Mouse (Mus musculus) macrophage (primary cell): ENCODE results near the gene Eif2s3x. TPM values are rescaled to one million over a fixed set of nuclear protein-coding genes. Genes with fewer than 3 reads are reported as not detected.

Experiments used
- H3K27ac ChIP-seq: fragments of 350-480 bp; formaldehyde crosslinking; 2 replicates; pipeline ENCODE4 v1.9.0; 2021
- H3K36me3 ChIP-seq: fragments of 350-480 bp; formaldehyde crosslinking; 2 replicates; pipeline ENCODE4 v1.9.0; 2021; ENCODE audit errors: inconsistent target
- H3K4me3 ChIP-seq: fragments of 350-480 bp; formaldehyde crosslinking; 2 replicates; pipeline ENCODE4 v1.9.0; 2021; ENCODE audit errors: inconsistent target
- H3K79me2 ChIP-seq: fragments of 350-480 bp; formaldehyde crosslinking; 2 replicates; pipeline ENCODE4 v1.9.0; 2021; ENCODE audit errors: inconsistent target
- WGBS: methylation state at CpG from one replicate; pipeline ENCODE4 v1.1.7; 2026; ENCODE audit warnings: inconsistent platforms; ENCODE audit not compliant: missing documents; 5-methylcytosine and 5-hydroxymethylcytosine counted together
- polyA plus RNA-seq: library from polyadenylated mRNA; stranded (reverse); fragments of 250-400 nt; gene quantifications from 3 replicates; pipeline ENCODE4 v1.2.4, GENCODE M21; 2018; ENCODE audit warnings: inconsistent platforms

Gene Eif2s3x
- polyA plus RNA-seq, 1 experiment from 2014 or later, result 134 TPM

DNA sequence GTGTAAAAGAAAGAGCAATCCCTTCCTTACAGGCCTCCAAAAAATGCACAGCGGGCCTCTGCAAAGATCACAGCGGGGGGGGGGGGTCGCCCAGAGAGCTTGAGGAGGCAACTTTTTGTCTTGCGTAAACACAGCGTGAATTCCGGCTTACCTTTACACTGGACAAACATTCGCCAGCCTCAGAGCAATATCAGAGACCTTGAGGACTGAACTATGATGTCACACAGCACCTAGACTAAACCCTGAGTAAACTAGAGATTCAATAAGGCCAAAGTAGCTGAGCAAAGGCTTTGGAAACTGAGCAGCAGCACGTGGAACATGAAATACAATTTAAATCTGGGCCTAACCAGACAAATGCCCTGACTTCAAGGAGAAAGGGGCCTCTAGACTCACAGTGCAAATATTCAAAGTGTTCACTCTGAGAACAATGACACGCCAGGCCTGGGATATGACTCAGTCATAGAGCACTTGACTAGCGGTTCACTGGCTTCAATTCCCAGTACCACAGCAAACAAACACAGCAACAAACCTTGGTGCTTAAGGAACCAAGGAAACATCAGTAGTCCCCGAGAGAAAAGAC, 60.3 kb downstream of the Eif2s3x start:
- Histone ChIP-seq H3K36me3 (no peaks in the 10 kb centered on the region), H3K27ac (no peak overlapping the region), H3K79me2 (no peaks in the 10 kb centered on the region), H3K4me3 (no peak overlapping the region)
- 73% methylated on average over 8 of the region's 11 CpGs for WGBS

DNA sequence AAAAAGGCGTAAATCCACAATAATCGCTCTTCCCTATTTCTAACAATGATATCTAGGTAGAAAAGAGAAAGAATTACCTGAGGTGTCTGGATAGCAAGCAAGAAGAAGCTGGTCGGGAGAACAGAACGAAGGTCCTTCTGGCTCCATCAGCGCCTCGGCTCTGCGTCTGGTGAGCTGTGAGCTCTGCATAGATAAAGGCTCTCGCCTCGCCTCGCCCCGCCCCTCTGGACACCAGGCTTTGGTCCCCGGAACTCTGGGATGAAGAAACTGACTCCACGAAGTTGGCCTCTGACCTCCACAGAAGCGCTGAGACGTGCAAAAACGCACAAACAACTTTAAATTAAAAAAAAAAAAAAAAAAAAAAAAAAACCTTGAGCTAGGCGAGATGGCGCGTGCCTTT, 62.2 kb downstream of the Eif2s3x start:
- WGBS, result 85% methylated on average over 15 of the region's 19 CpGs
- Histone ChIP-seq H3K4me3 (no peak overlapping the region), H3K36me3 (no peaks in the 10 kb centered on the region), H3K27ac (no peak overlapping the region), H3K79me2 (no peaks in the 10 kb centered on the region)

DNA sequence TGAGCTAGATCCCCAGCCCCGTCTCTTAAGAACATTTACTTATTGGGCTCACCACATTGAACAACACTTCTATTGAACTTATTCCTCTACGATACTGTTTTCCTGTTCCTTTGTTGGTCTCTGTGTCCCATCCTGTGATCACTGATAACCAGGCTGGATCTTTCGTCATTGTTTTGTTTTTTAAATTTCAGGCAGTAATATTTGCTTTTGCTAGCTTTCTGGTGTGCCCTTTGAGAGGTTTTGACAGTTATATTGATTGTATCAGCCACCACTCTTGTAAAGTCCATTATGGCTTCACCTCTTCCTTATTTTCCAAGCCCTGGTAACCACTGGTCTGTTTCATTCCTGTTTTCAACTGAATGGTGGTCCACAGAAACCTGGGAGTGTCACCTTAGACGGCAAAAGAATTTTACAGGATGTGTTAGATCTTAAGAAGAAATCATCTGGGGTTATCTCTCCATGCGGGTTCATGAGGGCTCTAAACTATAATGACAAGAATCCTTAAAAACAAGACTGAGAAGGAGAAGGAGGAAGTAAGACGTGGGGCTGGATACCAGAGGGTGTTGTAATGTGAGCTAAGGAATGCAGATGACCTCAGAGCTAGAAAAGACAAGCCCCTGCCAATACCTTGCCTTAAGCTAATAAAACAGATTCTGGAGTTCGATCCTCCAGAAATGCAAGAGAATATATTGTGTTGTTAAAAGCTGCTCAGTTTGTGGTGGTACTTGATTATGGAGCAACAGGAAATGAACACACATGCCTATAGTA, 70.5 kb downstream of the Eif2s3x start:
- Histone ChIP-seq H3K27ac (no peak overlapping the region), H3K36me3 (no peaks in the 10 kb centered on the region), H3K4me3 (no peak overlapping the region), H3K79me2 (no peaks in the 10 kb centered on the region)
- 62% methylated on average over 7 of the region's 7 CpGs for WGBS

DNA sequence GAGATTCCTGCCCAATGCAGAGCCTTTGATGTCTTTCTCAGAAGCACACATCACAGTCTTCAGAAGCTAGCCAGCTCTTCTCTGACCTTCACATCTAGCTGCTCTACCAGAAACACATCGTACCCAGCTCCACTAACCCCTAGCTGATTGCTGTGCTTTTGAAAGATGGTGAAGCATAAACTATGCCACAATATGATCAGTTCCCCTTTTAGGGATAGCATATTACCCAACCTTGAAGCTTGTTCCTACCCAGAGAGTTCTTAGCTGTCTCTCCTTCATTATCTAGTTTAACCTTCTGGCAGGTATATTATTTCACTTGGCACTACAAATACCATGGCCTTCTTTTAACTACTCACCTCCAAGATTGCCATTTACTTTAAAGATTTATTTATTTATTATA, 72.6 kb downstream of the Eif2s3x start:
- H3K79me2 ChIP-seq, result no peaks in the 10 kb centered on the region
- no peaks in the 10 kb centered on the region for H3K36me3 ChIP-seq
- H3K27ac ChIP-seq, result no peak overlapping the region
- H3K4me3 ChIP-seq, result no peak overlapping the region
- WGBS, result no CpG with 5 or more reads among the region's 1 CpGs

Other genes starting within 250 kb of the Eif2s3x start
- not detected in 3 replicates for gene AU015836, start 244.2 kb downstream of the Eif2s3x start, polyA plus RNA-seq
- gene Zfx, start 89.2 kb downstream of the Eif2s3x start, polyA plus RNA-seq, result 9.4 to 16.0 TPM (median 15.7 TPM) in 3 replicates
- 4.1 to 6.4 TPM (median 4.7 TPM) in 3 replicates for gene Klhl15, start 21.7 kb upstream of the Eif2s3x start, polyA plus RNA-seq
- gene Fam90a1b, start 153.9 kb upstream of the Eif2s3x start, polyA plus RNA-seq, result not detected in 3 replicates
- gene Apoo, start 154.3 kb upstream of the Eif2s3x start, polyA plus RNA-seq, result 12.0 to 29.2 TPM (median 15.8 TPM) in 3 replicates